Mouse (Mus musculus) urinary bladder, postnatal 4 days (tissue): Measurements from ENCODE around the gene Rtl6.

Source experiments
- DNase-seq, 2 experiments: peaks; one replicate each; pipeline ENCODE4 v3.0.0; 2021 to 2022; ENCODE audit warnings: low spot score in 2 of 2

The Rtl6 gene

DNA sequence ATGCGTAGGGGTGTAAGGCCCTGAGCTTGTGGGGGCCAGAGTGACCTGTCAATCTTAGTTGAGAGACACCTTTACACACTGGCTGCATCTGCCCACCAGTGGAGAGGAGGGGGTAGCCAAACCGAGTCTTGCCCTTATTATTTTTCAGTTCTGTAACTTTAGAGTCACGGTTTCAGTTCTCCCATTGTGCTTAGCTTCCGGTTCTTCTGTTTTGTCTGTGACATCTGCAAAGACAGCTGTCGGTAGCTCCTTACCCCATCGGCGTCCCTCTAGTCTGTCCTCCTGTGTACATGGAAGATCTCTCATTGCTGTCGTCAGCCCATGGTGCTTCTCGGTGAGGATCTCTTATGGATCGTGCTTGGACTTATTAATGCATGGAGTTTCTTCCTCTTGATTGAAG, 20.5 kb downstream of the Rtl6 start:
- DNase-seq: no peak

DNA sequence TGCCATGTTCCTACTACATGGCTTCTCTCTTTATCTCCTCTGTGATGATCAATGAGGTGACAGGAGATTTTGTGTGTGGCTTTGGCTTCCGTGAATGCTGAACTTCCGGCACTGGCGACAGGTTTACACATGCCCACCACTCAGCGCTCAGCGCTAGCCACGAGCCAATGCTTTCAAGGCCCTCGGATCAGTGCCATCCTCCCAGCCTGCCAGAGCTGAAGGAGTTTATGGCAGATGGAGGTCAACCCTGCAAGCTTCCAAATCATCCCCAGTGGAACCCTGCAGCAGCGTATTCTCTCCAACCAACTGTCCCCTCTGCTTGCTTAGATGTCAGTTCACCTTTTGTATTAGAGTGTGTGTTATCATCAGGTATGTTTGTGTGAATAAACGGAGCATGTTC, 21.0 kb downstream of the Rtl6 start:
- no peak for DNase-seq

- no peak for DNase-seq
Measured at GRCm38 (mm10) chr15:84535953-84536352, 21.7 kb downstream of the Rtl6 start.

DNA sequence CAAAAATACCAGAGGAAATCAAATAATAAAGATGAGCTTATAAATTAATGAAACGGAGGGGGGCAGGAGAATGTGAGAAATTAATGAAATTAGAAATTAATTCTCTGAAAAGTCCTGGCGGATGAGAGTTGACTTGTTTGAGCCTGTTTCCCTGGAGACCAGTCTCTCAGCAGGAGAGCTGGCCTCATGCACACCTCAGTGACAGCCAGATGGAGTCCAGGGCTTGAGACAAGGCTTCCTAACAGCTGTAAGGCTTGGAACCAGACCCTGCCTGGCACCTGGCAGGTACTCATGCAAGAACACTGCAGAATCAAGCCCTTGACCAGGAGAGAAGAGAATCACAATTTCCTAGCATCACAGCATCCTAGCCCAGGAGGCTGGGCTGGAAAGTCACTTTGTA, 25.4 kb downstream of the Rtl6 start:
- DNase-seq: no peak

DNA sequence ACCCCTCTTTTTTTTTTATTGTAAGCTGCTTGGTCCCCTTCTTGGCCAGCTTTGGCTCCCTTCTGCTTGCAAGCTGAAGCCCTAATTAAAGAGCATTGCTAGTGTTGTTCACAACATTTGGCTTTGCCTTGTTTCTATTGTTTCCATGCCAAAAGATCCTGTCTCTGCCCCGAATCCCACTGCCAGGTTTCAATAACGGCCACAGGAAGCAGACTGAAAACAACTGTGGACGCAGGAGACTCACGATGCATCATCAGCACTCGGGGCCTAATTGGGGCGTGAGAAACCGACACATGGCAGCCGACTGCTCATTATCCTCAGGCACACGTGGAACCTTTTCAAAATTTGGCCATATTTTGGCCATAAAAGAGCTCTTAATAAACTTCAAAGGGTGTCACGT, 26.1 kb downstream of the Rtl6 start:
- no peak for DNase-seq

- DNase-seq: no peak
Measured at GRCm38 (mm10) chr15:84526921-84527320, 30.7 kb downstream of the Rtl6 start.

DNA sequence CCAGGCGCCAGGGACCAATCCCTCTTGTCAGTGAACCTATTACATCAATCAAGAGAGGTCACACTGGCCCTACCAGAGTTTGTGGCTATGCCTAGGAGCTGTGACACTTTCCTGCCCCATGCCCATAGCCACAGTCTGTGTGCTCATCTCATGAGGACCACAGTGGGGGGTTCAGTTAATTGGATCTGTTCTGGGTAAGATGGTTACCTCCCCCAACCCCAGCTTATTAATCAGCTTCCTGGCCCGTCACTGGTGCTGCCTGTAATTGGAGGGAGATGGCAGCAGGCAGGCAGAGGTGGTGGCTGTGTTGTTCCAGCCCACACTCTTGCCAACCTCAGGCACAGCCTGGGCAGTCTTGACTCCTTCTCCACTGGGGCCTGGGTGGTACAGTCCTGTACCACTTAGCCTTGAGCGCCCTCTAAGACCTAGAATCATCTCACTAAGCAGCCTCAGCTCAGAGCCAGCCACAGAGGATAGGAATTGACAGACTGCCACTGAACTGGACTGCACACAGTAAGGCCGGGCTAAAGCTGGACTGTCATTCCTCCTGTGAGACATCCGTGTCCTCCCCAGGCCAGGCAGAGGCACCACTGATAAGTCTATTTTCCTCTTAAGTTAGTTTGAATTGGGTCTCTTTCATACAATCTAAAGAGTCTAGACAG, 32.3 kb downstream of the Rtl6 start:
- no peak for DNase-seq

DNA sequence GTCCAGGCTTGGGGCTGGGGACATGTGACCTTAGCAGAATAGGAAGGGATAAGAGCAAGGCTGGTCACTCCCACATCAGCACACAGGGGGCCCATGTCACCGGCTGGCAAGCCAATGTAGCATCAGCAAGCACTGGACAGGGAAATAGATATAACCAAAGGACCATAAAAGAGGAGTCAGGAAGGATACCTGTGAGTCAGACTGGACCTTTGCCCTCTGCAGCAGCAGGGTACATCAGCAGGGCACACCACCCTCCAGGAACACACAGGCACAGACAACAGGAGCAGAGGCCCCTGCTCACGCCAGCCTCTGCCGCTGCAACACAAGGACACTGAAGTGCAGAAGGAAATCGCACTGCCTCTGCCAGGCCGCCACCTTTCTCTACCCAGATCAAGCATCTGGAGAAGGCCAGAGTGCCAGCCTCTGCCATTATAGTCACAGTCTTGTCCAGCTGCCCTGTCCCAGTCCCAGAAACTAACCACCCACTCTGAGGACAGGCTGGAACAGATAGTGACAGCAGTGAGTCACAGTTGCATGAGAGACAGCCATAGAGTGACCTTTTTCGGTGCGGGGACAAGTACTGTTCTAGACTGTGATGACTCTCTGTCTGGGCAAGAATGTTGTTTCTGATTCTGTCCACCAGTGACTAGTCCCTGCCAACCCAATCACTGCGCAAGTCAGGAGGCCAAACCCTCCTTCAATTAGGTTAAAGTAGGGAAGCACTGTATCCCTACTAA, 34.5 kb downstream of the Rtl6 start:
- no peak for DNase-seq

- DNase-seq: no peak
Measured at GRCm38 (mm10) chr15:84521486-84521885, 36.1 kb downstream of the Rtl6 start.

- DNase-seq: no peak
Measured at GRCm38 (mm10) chr15:84518540-84518939, 39.1 kb downstream of the Rtl6 start.

DNA sequence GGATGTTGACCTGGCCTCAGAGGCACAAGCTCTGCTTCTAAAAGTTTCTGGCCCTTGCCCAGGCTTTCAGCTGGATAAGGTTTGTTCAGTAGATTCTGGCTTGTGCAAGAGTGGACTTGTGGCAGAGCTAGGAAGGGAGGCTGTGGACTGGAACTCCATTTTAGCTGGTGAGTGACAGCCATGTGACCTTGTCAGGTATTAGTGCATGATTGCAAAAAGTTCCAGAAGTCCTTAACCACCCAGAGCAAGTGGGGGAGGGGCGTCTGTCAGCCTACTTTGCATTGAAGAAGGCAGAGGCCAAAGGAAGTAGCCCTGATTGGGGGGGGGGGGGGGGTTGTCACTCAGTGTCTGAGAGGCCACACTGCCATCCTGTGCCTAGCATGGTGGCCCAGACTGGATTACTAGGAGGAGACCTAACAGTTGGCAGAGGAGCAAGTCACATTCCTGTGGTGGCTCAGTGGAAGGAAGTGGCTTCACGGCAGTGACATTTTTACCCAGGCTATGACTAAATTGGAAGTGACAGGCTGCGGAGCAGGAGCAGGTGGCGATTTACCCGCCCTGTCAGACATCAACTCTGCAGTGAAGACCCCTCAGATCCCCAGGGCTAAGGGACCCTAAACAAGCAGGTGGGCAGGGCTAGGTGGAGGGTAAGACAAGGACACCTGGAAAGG, 44.9 kb downstream of the Rtl6 start:
- DNase-seq: no peak

- DNase-seq: no peak
Measured at GRCm38 (mm10) chr15:84509981-84510380, 47.6 kb downstream of the Rtl6 start.

DNA sequence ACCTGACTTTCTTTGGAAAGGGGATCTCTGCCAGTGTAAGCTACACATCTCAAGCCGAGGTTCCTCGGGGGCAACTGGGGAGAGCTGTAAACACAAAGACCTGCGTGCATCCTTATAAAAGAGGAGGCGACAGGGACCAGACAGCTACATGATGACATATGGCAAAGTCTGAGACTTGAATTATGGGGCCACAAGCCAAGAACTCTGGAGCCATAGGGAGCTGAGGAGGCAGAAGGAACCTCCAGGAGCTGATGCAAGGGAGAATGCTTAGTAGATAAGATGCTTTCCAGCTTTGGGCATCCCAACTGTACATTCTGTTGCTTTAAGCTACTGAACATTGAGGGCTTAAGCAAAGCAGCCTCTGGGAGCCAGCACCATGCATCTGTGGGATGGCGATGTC, 48.5 kb downstream of the Rtl6 start:
- no peak for DNase-seq

GRCm38 (mm10) chr15:84506026-84506425, 51.6 kb downstream of the Rtl6 start:
- no peak for DNase-seq

DNA sequence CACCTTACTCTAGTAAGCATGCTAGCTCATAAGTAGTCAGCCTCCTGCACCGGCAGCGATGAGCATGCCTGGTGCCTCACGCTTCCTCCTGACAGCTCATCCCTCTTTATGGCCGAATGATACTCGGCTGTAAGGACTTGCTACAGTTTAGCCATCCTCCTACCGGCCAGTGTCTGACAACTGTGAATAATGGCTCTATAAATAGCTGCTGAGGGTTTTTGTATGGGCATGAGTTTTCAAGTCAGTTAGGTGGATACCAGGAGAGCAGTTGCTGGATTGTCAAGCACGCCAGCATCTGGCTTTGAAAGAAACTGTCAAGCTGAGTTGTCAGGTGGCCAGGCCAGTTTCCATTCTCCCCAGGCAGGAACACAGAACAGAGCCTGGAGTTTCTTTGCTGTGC, 52.7 kb downstream of the Rtl6 start:
- DNase-seq: no peak
